Mouse (Mus musculus): Measurements from ENCODE around the gene Cyp1b1. TPM values are rescaled to one million over a fixed set of nuclear protein-coding genes. Genes with fewer than 3 reads are reported as not detected.

Gene Cyp1b1
- polyA plus RNA-seq (2015; fragmentation: Nextera tagmentation; extraction: Ambion mirVana), result 18.5 and 18.6 TPM in 2 replicates

- peaks cover 31% of the 10 kb centered on the region for H3K4me1 ChIP-seq (ENCODE audit: insufficient read depth, low read length)
- peak within 1 kb of the TSS; percentile 89 for H3K4me2 ChIP-seq (replicated peaks; ENCODE audit: low read depth, low read length)
- peaks cover 27% of the 10 kb centered on the region for H3K27me3 ChIP-seq (ENCODE audit: insufficient read depth, low read length)
- H3K27ac ChIP-seq (ENCODE audit: low read length), result peak within 1 kb of the TSS; percentile 67
- no peaks in the 10 kb centered on the region for H3K36me3 ChIP-seq (ENCODE audit: insufficient read depth, low read length)
- H3K9ac ChIP-seq (replicated peaks; ENCODE audit: low read length), result peak within 1 kb of the TSS; percentile 69
- no peaks in the 10 kb centered on the region for H3K9me3 ChIP-seq (ENCODE audit: low read length)
- under 1% methylated on average over 31 of the region's 31 CpGs for WGBS
- H3K4me3 ChIP-seq (ENCODE audit: low read length), result peak within 1 kb of the TSS; percentile 56
- ATAC-seq (ENCODE audit: low FRiP score, low TSS enrichment), result peak; percentile 69
These were observed at the start of gene Cyp1b1 for GRCm38 (mm10) chr17:79714931-79715637. Gene Cyp1b1 (minus strand): TSS chr17:79715061.

GRCm38 (mm10) chr17:79761841-79762240 is 47.0 kb upstream of the Cyp1b1 start:
- H3K36me3 ChIP-seq (ENCODE audit: insufficient read depth, low read length), result no peaks in the 10 kb centered on the region
- WGBS, result 61% methylated on average over 1 of the region's 1 CpGs
- H3K27ac ChIP-seq (ENCODE audit: low read length), result no peak overlapping the region
- peaks cover 21% of the 10 kb centered on the region for H3K4me1 ChIP-seq (ENCODE audit: insufficient read depth, low read length)
- peaks cover 4% of the 10 kb centered on the region for H3K9me3 ChIP-seq (ENCODE audit: low read length)
- H3K4me2 ChIP-seq (replicated peaks; ENCODE audit: low read depth, low read length), result no peak overlapping the region
- H3K9ac ChIP-seq (replicated peaks; ENCODE audit: low read length), result no peak overlapping the region
- no peak overlapping the region for H3K4me3 ChIP-seq (ENCODE audit: low read length)
- no peaks in the 10 kb centered on the region for H3K27me3 ChIP-seq (ENCODE audit: insufficient read depth, low read length)
- no peak for ATAC-seq (ENCODE audit: low FRiP score, low TSS enrichment)

- Histone ChIP-seq H3K9ac (replicated peaks; ENCODE audit: low read length) (no peak overlapping the region), H3K36me3 (ENCODE audit: insufficient read depth, low read length) (no peaks in the 10 kb centered on the region), H3K4me3 (ENCODE audit: low read length) (no peak overlapping the region), H3K27me3 (ENCODE audit: insufficient read depth, low read length) (no peaks in the 10 kb centered on the region), H3K4me1 (ENCODE audit: insufficient read depth, low read length) (peaks cover 33% of the 10 kb centered on the region), H3K4me2 (replicated peaks; ENCODE audit: low read depth, low read length) (no peak overlapping the region), H3K9me3 (ENCODE audit: low read length) (no peaks in the 10 kb centered on the region), H3K27ac (ENCODE audit: low read length) (peak overlapping the region; percentile 7; the same call in 1 of the 2 replicates)
- ATAC-seq (ENCODE audit: low FRiP score, low TSS enrichment), result no peak
- WGBS, result 96% methylated on average over 12 of the region's 12 CpGs
These were observed 39.0 kb upstream of the Cyp1b1 start for GRCm38 (mm10) chr17:79753831-79754230.

- H3K27ac ChIP-seq (ENCODE audit: low read length), result no peak overlapping the region
- H3K9ac ChIP-seq (replicated peaks; ENCODE audit: low read length), result no peak overlapping the region
- no peaks in the 10 kb centered on the region for H3K27me3 ChIP-seq (ENCODE audit: insufficient read depth, low read length)
- no peaks in the 10 kb centered on the region for H3K36me3 ChIP-seq (ENCODE audit: insufficient read depth, low read length)
- no peak for ATAC-seq (ENCODE audit: low FRiP score, low TSS enrichment)
- no peak overlapping the region for H3K4me2 ChIP-seq (replicated peaks; ENCODE audit: low read depth, low read length)
- no peak overlapping the region for H3K4me3 ChIP-seq (ENCODE audit: low read length)
- peaks cover 3% of the 10 kb centered on the region; the same call in 1 of the 2 replicates for H3K9me3 ChIP-seq (ENCODE audit: low read length)
- peaks cover 23% of the 10 kb centered on the region for H3K4me1 ChIP-seq (ENCODE audit: insufficient read depth, low read length)
These were observed 38.0 kb upstream of the Cyp1b1 start for GRCm38 (mm10) chr17:79752836-79753235.

- no peaks in the 10 kb centered on the region for H3K27me3 ChIP-seq (ENCODE audit: insufficient read depth, low read length)
- no peak overlapping the region for H3K4me2 ChIP-seq (replicated peaks; ENCODE audit: low read depth, low read length)
- H3K4me1 ChIP-seq (ENCODE audit: insufficient read depth, low read length), result peaks cover 18% of the 10 kb centered on the region
- no peaks in the 10 kb centered on the region for H3K36me3 ChIP-seq (ENCODE audit: insufficient read depth, low read length)
- peaks cover 7% of the 10 kb centered on the region; the same call in 1 of the 2 replicates for H3K9me3 ChIP-seq (ENCODE audit: low read length)
- no peak overlapping the region for H3K9ac ChIP-seq (replicated peaks; ENCODE audit: low read length)
- H3K27ac ChIP-seq (ENCODE audit: low read length), result no peak overlapping the region
- 85% methylated on average over 6 of the region's 6 CpGs for WGBS
- H3K4me3 ChIP-seq (ENCODE audit: low read length), result no peak overlapping the region
- no peak for ATAC-seq (ENCODE audit: low FRiP score, low TSS enrichment)
These were observed 36.9 kb upstream of the Cyp1b1 start for GRCm38 (mm10) chr17:79751661-79752191.

GRCm38 (mm10) chr17:79749647-79750046 is 34.8 kb upstream of the Cyp1b1 start:
- 21% methylated on average over 1 of the region's 1 CpGs for WGBS
- H3K27ac ChIP-seq (ENCODE audit: low read length), result peak overlapping the region; percentile 85
- ATAC-seq (ENCODE audit: low FRiP score, low TSS enrichment), result peak; percentile 49
- no peak overlapping the region for H3K9ac ChIP-seq (replicated peaks; ENCODE audit: low read length)
- H3K9me3 ChIP-seq (ENCODE audit: low read length), result peaks cover 7% of the 10 kb centered on the region; the same call in 1 of the 2 replicates
- H3K4me2 ChIP-seq (replicated peaks; ENCODE audit: low read depth, low read length), result no peak overlapping the region
- H3K36me3 ChIP-seq (ENCODE audit: insufficient read depth, low read length), result no peaks in the 10 kb centered on the region
- H3K4me1 ChIP-seq (ENCODE audit: insufficient read depth, low read length), result peaks cover 26% of the 10 kb centered on the region
- H3K4me3 ChIP-seq (ENCODE audit: low read length), result no peak overlapping the region
- no peaks in the 10 kb centered on the region for H3K27me3 ChIP-seq (ENCODE audit: insufficient read depth, low read length)

- no peak overlapping the region for H3K27ac ChIP-seq (ENCODE audit: low read length)
- H3K27me3 ChIP-seq (ENCODE audit: insufficient read depth, low read length), result no peaks in the 10 kb centered on the region
- ATAC-seq (ENCODE audit: low FRiP score, low TSS enrichment), result no peak
- no peak overlapping the region for H3K4me2 ChIP-seq (replicated peaks; ENCODE audit: low read depth, low read length)
- 84% methylated on average over 11 of the region's 11 CpGs for WGBS
- no peak overlapping the region for H3K9ac ChIP-seq (replicated peaks; ENCODE audit: low read length)
- peaks cover 30% of the 10 kb centered on the region for H3K4me1 ChIP-seq (ENCODE audit: insufficient read depth, low read length)
- no peaks in the 10 kb centered on the region for H3K36me3 ChIP-seq (ENCODE audit: insufficient read depth, low read length)
- H3K9me3 ChIP-seq (ENCODE audit: low read length), result peaks cover 7% of the 10 kb centered on the region; the same call in 1 of the 2 replicates
- H3K4me3 ChIP-seq (ENCODE audit: low read length), result no peak overlapping the region
These were observed 32.1 kb upstream of the Cyp1b1 start for GRCm38 (mm10) chr17:79746954-79747353.

- H3K36me3 ChIP-seq (ENCODE audit: insufficient read depth, low read length), result no peaks in the 10 kb centered on the region
- peak; percentile 60; the same call in 1 of the 2 replicates for ATAC-seq (ENCODE audit: low FRiP score, low TSS enrichment)
- no peak overlapping the region for H3K4me2 ChIP-seq (replicated peaks; ENCODE audit: low read depth, low read length)
- H3K9me3 ChIP-seq (ENCODE audit: low read length), result peaks cover 7% of the 10 kb centered on the region; the same call in 1 of the 2 replicates
- H3K9ac ChIP-seq (replicated peaks; ENCODE audit: low read length), result no peak overlapping the region
- H3K27ac ChIP-seq (ENCODE audit: low read length), result peak overlapping the region; percentile 61
- WGBS, result 14% methylated on average over 3 of the region's 3 CpGs
- peaks cover 27% of the 10 kb centered on the region for H3K4me1 ChIP-seq (ENCODE audit: insufficient read depth, low read length)
- H3K27me3 ChIP-seq (ENCODE audit: insufficient read depth, low read length), result no peaks in the 10 kb centered on the region
- H3K4me3 ChIP-seq (ENCODE audit: low read length), result no peak overlapping the region
These were observed 31.3 kb upstream of the Cyp1b1 start for GRCm38 (mm10) chr17:79746146-79746591.

GRCm38 (mm10) chr17:79745051-79745731 is 30.3 kb upstream of the Cyp1b1 start:
- no peak for ATAC-seq (ENCODE audit: low FRiP score, low TSS enrichment)
- 31% methylated on average over 13 of the region's 13 CpGs for WGBS
- Histone ChIP-seq H3K9ac (replicated peaks; ENCODE audit: low read length) (no peak overlapping the region; the same call in 1 of the 2 replicates), H3K36me3 (ENCODE audit: insufficient read depth, low read length) (no peaks in the 10 kb centered on the region), H3K4me3 (ENCODE audit: low read length) (no peak overlapping the region), H3K27me3 (ENCODE audit: insufficient read depth, low read length) (no peaks in the 10 kb centered on the region), H3K4me2 (replicated peaks; ENCODE audit: low read depth, low read length) (no peak overlapping the region), H3K9me3 (ENCODE audit: low read length) (peaks cover 7% of the 10 kb centered on the region; the same call in 1 of the 2 replicates), H3K4me1 (ENCODE audit: insufficient read depth, low read length) (peaks cover 25% of the 10 kb centered on the region), H3K27ac (ENCODE audit: low read length) (peak overlapping the region; percentile 67)

Measured in kidney, embryonic 16.5 days (tissue).